Mouse (Mus musculus) frontal cortex, postnatal 36 days (tissue): ENCODE measurements around the gene Xndc1.
A peak's percentile ranks its signal among the peaks of the same experiment; 100 is the strongest.
"Not testable (repeated sequence)": the region's sequence is repeated elsewhere in the genome, so short reads cannot be mapped to it uniquely, and the experiment has no call there.

Source experiments
- DNase-seq, 2 experiments: peaks; one replicate each; pipeline ENCODE4 v3.0.0; 2022; ENCODE audit warnings: low spot score in 2 of 2

Xndc1 gene

GRCm38 (mm10) chr7:102065046-102065891 lies at the start of gene Xndc1, which contains the start of the genes Rnf121 and Xntrpc:
TSS of gene Xndc1 (plus strand) at chr7:102065511.
TSS of gene Rnf121 (minus strand) at chr7:102065469.
TSS of gene Xntrpc (plus strand) at chr7:102065713.
- peak; percentile 95 to 96 for DNase-seq

- DNase-seq: no peak
Observed at GRCm38 (mm10) chr7:102016936-102017335, 48.4 kb upstream of the Xndc1 start.

DNA sequence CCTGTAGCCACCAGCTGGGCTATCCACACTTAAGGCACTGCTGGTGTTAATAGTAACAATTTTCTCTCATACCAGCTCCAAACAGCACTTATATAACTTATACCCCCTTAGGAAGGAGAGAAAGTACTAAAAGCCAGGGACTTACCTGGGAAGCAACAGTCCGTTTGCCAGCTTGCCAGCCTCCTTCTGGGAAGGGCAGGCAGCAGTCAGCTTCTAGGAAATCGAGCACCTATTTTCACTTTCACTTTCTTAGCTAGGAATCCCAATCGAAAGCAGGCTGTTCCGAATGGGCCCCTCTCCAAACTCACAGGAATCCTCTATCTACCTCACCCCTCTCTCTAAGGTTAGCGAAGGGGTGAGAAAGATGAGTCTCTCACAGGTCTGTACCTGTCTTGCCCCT lies 47.9 kb upstream of the Xndc1 start:
- DNase-seq: no peak

- DNase-seq: no peak
Observed at GRCm38 (mm10) chr7:102018034-102018433, 47.3 kb upstream of the Xndc1 start.

DNA sequence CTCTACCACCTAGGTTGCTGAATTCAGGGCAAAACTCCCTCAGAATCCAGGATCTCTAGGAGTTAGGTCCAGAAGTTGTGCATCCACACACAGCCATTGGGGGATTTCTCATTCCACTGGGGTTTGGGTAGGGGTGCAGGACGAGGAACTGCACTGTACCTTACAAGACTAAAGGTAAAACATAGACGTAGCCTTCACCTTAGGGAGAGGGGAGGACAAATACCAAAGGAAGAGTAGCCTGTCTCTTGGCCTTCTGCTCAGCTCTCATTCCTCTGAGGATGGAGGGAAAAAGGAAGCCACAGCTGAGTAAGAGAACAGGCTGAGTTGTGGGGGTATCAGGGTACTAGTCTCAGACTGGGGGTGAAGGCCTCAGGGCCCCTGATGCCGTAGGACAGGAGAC lies 46.7 kb upstream of the Xndc1 start, which contains the start of gene Il18bp:
Il18bp (minus strand) TSS at position 101 of the 400 bp plus-strand sequence.
- no peak for DNase-seq

DNA sequence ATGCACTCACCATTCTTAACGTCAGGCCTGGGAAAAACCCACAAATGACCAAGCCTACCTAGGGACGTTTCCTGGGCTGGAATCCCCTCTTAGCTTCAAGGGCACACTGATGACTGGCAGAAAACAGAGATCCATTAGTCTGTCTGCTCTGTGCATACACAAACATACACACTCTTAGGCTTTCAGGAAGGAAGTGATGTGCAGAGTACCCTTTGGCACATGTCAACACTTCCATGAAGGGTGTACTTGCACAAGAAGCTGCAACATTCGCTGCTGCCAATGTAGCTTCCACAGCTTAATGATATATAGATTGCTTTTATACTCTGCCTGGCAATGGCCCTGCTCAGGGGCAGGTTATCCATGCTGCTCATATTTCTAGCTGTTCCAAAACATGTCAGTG lies 45.9 kb upstream of the Xndc1 start:
- no peak for DNase-seq

GRCm38 (mm10) chr7:102020934-102021333 lies 44.4 kb upstream of the Xndc1 start:
- not testable (repeated sequence) for DNase-seq

DNA sequence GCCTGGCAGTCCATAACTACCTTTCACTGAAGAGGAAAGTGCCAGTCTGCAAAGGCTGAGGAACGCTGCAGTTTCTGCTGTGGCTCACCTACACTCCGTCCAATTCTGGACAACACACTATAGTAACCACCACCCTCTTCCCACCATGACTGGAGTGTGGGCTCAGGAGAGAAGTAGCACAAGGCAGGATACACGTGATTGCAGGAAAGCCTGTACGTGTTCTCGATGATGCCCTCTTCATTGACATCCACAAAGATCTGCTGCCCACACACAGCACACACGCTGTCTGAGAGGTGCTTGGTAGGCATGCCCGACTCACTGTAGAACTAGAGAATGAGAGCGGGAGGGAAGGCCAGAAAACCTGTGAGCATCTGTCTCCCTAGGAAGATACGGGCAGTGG lies 41.5 kb upstream of the Xndc1 start:
- DNase-seq: peak; percentile 39

GRCm38 (mm10) chr7:102025187-102026119 lies 39.9 kb upstream of the Xndc1 start:
- DNase-seq: no peak

DNA sequence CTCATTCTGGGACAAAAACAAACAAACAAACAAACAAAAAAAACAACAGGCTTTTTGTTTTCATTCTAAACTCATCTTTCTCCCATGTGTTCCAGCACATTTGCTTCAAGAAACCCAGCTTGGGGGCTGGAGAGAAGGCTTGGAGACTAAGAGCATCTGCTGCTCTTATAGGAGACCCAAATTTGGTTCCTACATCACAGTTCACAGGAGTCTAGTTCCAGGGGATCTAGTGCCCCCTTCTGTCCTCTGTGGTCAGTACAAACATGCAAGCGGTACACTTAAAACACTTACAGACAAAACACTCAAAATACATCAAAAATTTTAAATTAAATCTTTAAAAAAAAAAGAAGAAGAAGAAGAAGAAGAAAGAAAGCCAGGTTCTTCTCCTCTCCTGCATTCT lies 30.4 kb upstream of the Xndc1 start:
- no peak for DNase-seq

GRCm38 (mm10) chr7:102035534-102035933 lies 29.8 kb upstream of the Xndc1 start:
- no peak for DNase-seq

- no peak for DNase-seq
Observed at GRCm38 (mm10) chr7:102037318-102037717, 28.0 kb upstream of the Xndc1 start.

- no peak for DNase-seq
Observed at GRCm38 (mm10) chr7:102042314-102042713, 23.0 kb upstream of the Xndc1 start.

GRCm38 (mm10) chr7:102048524-102048923 lies 16.8 kb upstream of the Xndc1 start:
- not testable (repeated sequence) for DNase-seq

DNA sequence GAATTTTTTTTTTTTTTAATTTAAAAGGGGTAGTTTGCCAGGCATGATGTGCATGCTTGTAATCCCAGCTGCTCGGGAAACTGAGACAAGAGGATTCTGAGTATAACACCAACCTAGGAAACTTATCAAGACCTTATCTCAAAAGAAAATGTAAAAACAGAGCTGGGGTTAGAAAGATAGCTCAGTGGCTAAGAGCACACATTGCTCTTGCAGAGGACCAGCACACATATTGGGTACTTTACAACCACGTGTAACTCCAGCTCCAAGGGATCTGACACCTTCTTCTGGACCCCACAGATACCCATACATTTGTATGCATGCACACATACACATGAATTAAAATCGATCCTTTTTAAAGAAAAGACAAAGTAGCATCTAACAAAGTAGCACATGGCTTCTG lies 4.0 kb upstream of the Xndc1 start:
- DNase-seq: no peak

- no peak for DNase-seq
Observed at GRCm38 (mm10) chr7:102062203-102062602, 3.1 kb upstream of the Xndc1 start.

DNA sequence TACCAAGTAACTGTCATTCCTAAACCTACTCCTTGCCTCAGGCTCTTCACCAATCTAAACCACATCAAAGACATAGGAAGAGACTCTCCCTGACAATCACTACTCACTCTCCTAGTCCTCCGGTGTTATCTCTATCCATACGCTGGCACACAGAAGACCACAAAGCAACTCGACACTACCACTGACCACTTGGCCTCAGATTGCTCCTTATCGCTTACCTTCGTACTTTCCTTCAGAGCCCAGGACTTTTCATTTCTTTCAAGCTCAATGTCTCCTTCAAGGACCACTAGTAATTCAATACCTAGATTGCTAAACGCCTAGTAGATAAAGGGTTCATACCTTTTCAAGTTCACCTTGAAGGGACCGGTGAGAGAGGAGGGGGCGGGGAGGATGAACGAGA lies 1.4 kb upstream of the Xndc1 start:
- DNase-seq: no peak

DNA sequence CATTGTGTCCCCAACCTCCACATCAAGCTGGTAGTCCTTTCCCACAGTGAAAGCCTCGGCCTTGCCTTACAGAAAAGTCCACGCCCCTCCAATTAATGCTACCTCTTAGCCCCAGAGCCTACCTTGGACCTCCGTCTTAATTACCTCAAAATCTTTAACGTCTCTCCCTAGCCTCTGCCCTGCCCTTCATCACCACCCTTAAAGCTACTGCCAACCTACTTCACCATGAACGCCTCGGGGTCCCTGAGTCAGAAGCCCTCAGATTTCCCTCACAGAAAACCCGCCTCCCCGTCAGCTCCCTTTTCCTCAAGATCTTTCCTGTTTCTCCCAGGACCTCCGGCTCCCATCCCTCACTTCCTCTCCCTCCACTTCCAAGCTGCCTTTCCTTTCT lies 661 bp upstream of the Xndc1 start:
- no peak for DNase-seq

GRCm38 (mm10) chr7:102066363-102066762 lies 1.1 kb downstream of the Xndc1 start:
- DNase-seq: no peak

DNA sequence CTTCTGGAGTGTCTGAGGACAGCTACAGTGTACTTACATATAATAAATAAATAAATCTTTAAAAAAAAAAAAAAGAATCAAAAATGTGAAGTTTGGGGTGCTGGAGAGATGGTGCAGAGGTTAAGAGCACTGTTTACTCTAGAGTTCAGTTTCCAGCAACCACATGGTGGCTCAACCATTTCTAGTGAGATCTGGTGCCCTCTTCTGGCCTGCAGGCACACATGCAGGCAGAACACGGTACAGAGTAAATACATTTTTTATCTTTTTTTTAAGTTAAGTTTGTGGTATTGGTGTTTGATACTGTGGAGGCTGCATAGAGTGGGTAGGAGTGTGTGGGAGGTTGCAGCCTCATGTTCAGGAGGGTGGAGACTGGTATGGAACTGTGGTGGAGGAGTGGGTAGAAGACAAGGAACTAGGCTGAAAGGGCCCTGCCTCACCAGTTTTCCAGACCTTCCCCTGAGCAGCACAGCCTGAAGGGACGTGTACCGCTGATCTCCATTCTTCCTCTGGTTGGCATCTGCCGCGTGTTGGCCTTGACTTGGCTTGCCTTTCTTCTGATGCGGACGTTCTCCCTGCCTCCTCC lies 11.5 kb downstream of the Xndc1 start:
- no peak for DNase-seq

- peak; percentile 15 to 47 for DNase-seq
Observed at GRCm38 (mm10) chr7:102078517-102078916, 13.2 kb downstream of the Xndc1 start.

DNA sequence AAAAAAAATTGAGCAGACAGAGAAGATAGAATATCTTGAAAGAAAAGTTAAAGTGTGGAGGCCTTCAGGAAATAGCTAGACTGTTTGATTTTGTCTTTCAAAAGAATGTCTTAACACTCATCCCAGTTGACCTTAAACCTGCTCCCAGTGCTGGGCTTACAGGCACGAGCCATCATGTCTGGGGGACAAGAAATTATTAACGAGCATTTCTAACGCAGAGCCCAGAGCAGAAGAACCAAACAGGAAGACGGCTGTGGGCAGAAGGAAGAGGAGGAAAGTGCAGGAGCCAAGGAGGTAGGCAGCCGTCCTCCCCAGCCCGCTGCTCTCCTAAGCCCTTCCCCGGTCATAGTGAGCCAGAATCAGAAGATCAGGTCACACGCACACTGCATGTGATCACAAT lies 15.0 kb downstream of the Xndc1 start:
- DNase-seq: no peak
